Mouse (Mus musculus): ENCODE data around the gene Gm10309. TPM values are rescaled to one million over a fixed set of nuclear protein-coding genes. Genes with fewer than 3 reads are reported as not detected.
"Not testable (repeated sequence)": the region's sequence is repeated elsewhere in the genome, so short reads cannot be mapped to it uniquely, and the experiment has no call there.

Gm10309 gene
- polyA plus RNA-seq, 1 experiment from 2014 or later = 0.37 TPM

GRCm38 (mm10) chr17:86487450-86487849 is 17.6 kb downstream of the Gm10309 start:
- Histone ChIP-seq H3K9ac (no peak overlapping the region), H3K4me3 (no peak overlapping the region), H3K4me2 (no peak overlapping the region), H3K27ac (no peak overlapping the region), H3K9me3 (replicated peaks) (no peaks in the 10 kb centered on the region), H3K27me3 (no peaks in the 10 kb centered on the region), H3K36me3 (ENCODE audit: poor library complexity, severe bottlenecking) (no peaks in the 10 kb centered on the region), H3K4me1 (no peaks in the 10 kb centered on the region)
- ATAC-seq = no peak
- 83% methylated on average over 3 of the region's 3 CpGs for WGBS

GRCm38 (mm10) chr17:86486657-86487056 is 18.4 kb downstream of the Gm10309 start:
- no peak for ATAC-seq
- H3K4me2 ChIP-seq = no peak overlapping the region
- no peak overlapping the region for H3K4me3 ChIP-seq
- no peaks in the 10 kb centered on the region for H3K4me1 ChIP-seq
- H3K27me3 ChIP-seq = no peaks in the 10 kb centered on the region
- H3K9ac ChIP-seq = no peak overlapping the region
- H3K9me3 ChIP-seq (replicated peaks) = no peaks in the 10 kb centered on the region
- 81% methylated on average over 5 of the region's 5 CpGs for WGBS
- no peak overlapping the region for H3K27ac ChIP-seq
- no peaks in the 10 kb centered on the region for H3K36me3 ChIP-seq (ENCODE audit: poor library complexity, severe bottlenecking)

- 5% methylated on average over 3 of the region's 3 CpGs for WGBS
- Histone ChIP-seq H3K4me1 (no peaks in the 10 kb centered on the region), H3K36me3 (ENCODE audit: poor library complexity, severe bottlenecking) (no peaks in the 10 kb centered on the region), H3K9me3 (replicated peaks) (no peaks in the 10 kb centered on the region), H3K4me2 (no peak overlapping the region), H3K4me3 (no peak overlapping the region), H3K27me3 (no peaks in the 10 kb centered on the region), H3K9ac (no peak overlapping the region), H3K27ac (no peak overlapping the region)
- no peak for ATAC-seq
Observed at GRCm38 (mm10) chr17:86484087-86484737, 20.8 kb downstream of the Gm10309 start.

GRCm38 (mm10) chr17:86482675-86483074 is 22.4 kb downstream of the Gm10309 start:
- H3K4me2 ChIP-seq = no peak overlapping the region
- H3K4me3 ChIP-seq = no peak overlapping the region
- 89% methylated on average over 10 of the region's 10 CpGs for WGBS
- H3K27ac ChIP-seq = no peak overlapping the region
- no peaks in the 10 kb centered on the region for H3K27me3 ChIP-seq
- no peaks in the 10 kb centered on the region for H3K36me3 ChIP-seq (ENCODE audit: poor library complexity, severe bottlenecking)
- H3K4me1 ChIP-seq = no peaks in the 10 kb centered on the region
- no peak for ATAC-seq
- H3K9ac ChIP-seq = no peak overlapping the region
- no peaks in the 10 kb centered on the region for H3K9me3 ChIP-seq (replicated peaks)

- Histone ChIP-seq H3K4me3 (no peak overlapping the region), H3K9me3 (replicated peaks) (no peaks in the 10 kb centered on the region), H3K27me3 (no peaks in the 10 kb centered on the region), H3K27ac (no peak overlapping the region), H3K4me2 (no peak overlapping the region), H3K4me1 (no peaks in the 10 kb centered on the region), H3K9ac (no peak overlapping the region), H3K36me3 (ENCODE audit: poor library complexity, severe bottlenecking) (no peaks in the 10 kb centered on the region)
- 86% methylated on average over 10 of the region's 10 CpGs for WGBS
- ATAC-seq = no peak
Observed at GRCm38 (mm10) chr17:86479406-86479805, 25.6 kb downstream of the Gm10309 start.

GRCm38 (mm10) chr17:86477401-86477800 is 27.6 kb downstream of the Gm10309 start:
- ATAC-seq; H3K27me3 ChIP-seq; H3K27ac ChIP-seq; H3K9me3 ChIP-seq (replicated peaks); H3K4me2 ChIP-seq; H3K4me3 ChIP-seq; H3K4me1 ChIP-seq; H3K36me3 ChIP-seq (ENCODE audit: poor library complexity, severe bottlenecking); H3K9ac ChIP-seq: not testable (repeated sequence)

GRCm38 (mm10) chr17:86476674-86477073 is 28.4 kb downstream of the Gm10309 start:
- no peak for ATAC-seq
- Histone ChIP-seq H3K36me3 (ENCODE audit: poor library complexity, severe bottlenecking) (no peaks in the 10 kb centered on the region), H3K4me2 (no peak overlapping the region), H3K9ac (no peak overlapping the region), H3K4me1 (no peaks in the 10 kb centered on the region), H3K27ac (no peak overlapping the region), H3K9me3 (replicated peaks) (no peaks in the 10 kb centered on the region), H3K27me3 (0 out of 2 replicates have a peak, but pooled peaks cover under 1% of the 10 kb centered on the region), H3K4me3 (no peak overlapping the region)
- 92% methylated on average over 10 of the region's 10 CpGs for WGBS

- no peak overlapping the region for H3K27ac ChIP-seq
- H3K4me1 ChIP-seq = peaks cover 18% of the 10 kb centered on the region
- H3K9me3 ChIP-seq (replicated peaks) = no peaks in the 10 kb centered on the region
- H3K4me2 ChIP-seq = no peak overlapping the region
- WGBS = 49% methylated on average over 5 of the region's 5 CpGs
- peaks cover 31% of the 10 kb centered on the region for H3K27me3 ChIP-seq
- no peak overlapping the region for H3K4me3 ChIP-seq
- ATAC-seq = no peak
- H3K9ac ChIP-seq = no peak overlapping the region
- no peaks in the 10 kb centered on the region for H3K36me3 ChIP-seq (ENCODE audit: poor library complexity, severe bottlenecking)
Observed at GRCm38 (mm10) chr17:86471684-86472083, 33.3 kb downstream of the Gm10309 start.

GRCm38 (mm10) chr17:86470160-86470559 is 34.9 kb downstream of the Gm10309 start:
- H3K27me3 ChIP-seq = peaks cover 31% of the 10 kb centered on the region
- H3K36me3 ChIP-seq (ENCODE audit: poor library complexity, severe bottlenecking) = no peaks in the 10 kb centered on the region
- H3K4me2 ChIP-seq = no peak overlapping the region
- no peak overlapping the region for H3K27ac ChIP-seq
- no peak for ATAC-seq
- no peak overlapping the region for H3K4me3 ChIP-seq
- no peaks in the 10 kb centered on the region for H3K9me3 ChIP-seq (replicated peaks)
- H3K9ac ChIP-seq = no peak overlapping the region
- 87% methylated on average over 5 of the region's 5 CpGs for WGBS
- peaks cover 32% of the 10 kb centered on the region for H3K4me1 ChIP-seq

- ATAC-seq = no peak
- peaks cover 43% of the 10 kb centered on the region for H3K27me3 ChIP-seq
- peaks cover 40% of the 10 kb centered on the region for H3K4me1 ChIP-seq
- no peaks in the 10 kb centered on the region for H3K36me3 ChIP-seq (ENCODE audit: poor library complexity, severe bottlenecking)
- no peak overlapping the region for H3K4me2 ChIP-seq
- H3K4me3 ChIP-seq = no peak overlapping the region
- 54% methylated on average over 5 of the region's 5 CpGs for WGBS
- H3K27ac ChIP-seq = no peak overlapping the region
- no peaks in the 10 kb centered on the region for H3K9me3 ChIP-seq (replicated peaks)
- H3K9ac ChIP-seq = no peak overlapping the region
Observed at GRCm38 (mm10) chr17:86467967-86468366, 37.1 kb downstream of the Gm10309 start.

GRCm38 (mm10) chr17:86467291-86467898 is 37.6 kb downstream of the Gm10309 start:
- no peak overlapping the region for H3K4me3 ChIP-seq
- no peaks in the 10 kb centered on the region for H3K36me3 ChIP-seq (ENCODE audit: poor library complexity, severe bottlenecking)
- no peaks in the 10 kb centered on the region for H3K9me3 ChIP-seq (replicated peaks)
- 56% methylated on average over 10 of the region's 10 CpGs for whole genome bisulfite sequencing
- no peak overlapping the region for H3K4me2 ChIP-seq
- no peak overlapping the region for H3K27ac ChIP-seq
- H3K4me1 ChIP-seq = peaks cover 40% of the 10 kb centered on the region
- no peak overlapping the region for H3K9ac ChIP-seq
- peaks cover 43% of the 10 kb centered on the region for H3K27me3 ChIP-seq
- ATAC-seq = no peak

GRCm38 (mm10) chr17:86466871-86467270 is 38.2 kb downstream of the Gm10309 start:
- H3K9ac ChIP-seq = no peak overlapping the region
- no peaks in the 10 kb centered on the region for H3K9me3 ChIP-seq (replicated peaks)
- H3K27ac ChIP-seq = no peak overlapping the region
- no peak overlapping the region for H3K4me3 ChIP-seq
- H3K4me1 ChIP-seq = peaks cover 40% of the 10 kb centered on the region
- H3K27me3 ChIP-seq = peaks cover 43% of the 10 kb centered on the region
- peak overlapping the region; percentile 20; the same call in 1 of the 2 replicates for H3K4me2 ChIP-seq
- WGBS = 24% methylated on average over 7 of the region's 7 CpGs
- ATAC-seq = no peak
- no peaks in the 10 kb centered on the region for H3K36me3 ChIP-seq (ENCODE audit: poor library complexity, severe bottlenecking)

GRCm38 (mm10) chr17:86466412-86466811 is 38.6 kb downstream of the Gm10309 start:
- no peak overlapping the region for H3K27ac ChIP-seq
- no peak overlapping the region for H3K9ac ChIP-seq
- H3K27me3 ChIP-seq = peaks cover 40% of the 10 kb centered on the region
- no peak overlapping the region for H3K4me3 ChIP-seq
- H3K4me2 ChIP-seq = peak overlapping the region; percentile 37
- WGBS = 7% methylated on average over 7 of the region's 7 CpGs
- H3K36me3 ChIP-seq (ENCODE audit: poor library complexity, severe bottlenecking) = no peaks in the 10 kb centered on the region
- no peaks in the 10 kb centered on the region for H3K9me3 ChIP-seq (replicated peaks)
- peaks cover 40% of the 10 kb centered on the region for H3K4me1 ChIP-seq
- ATAC-seq = no peak

Measured in forebrain, embryonic 13.5 days (tissue).